ENCODE assay signal across 17 mouse cellular contexts in genomic region chr2:98901591-98902323, GRCm38 (mm10).
A peak's percentile ranks its signal among the peaks of the same experiment; 100 is the strongest.
DNase-seq lines count a peak whose midpoint lies in the region; ATAC-seq lines count a peak whose summit lies in the region.
"Had no signal": no experiment of that assay in that cellular context is flagged by ENCODE, and none has a peak within 500 bp of the region (broad histone marks: within the 10 kb centered on the region; RNA-seq: fewer than 3 reads in every experiment).

No protein-coding gene starts in this region.

- intact Hi-C loops in left cerebral cortex, postnatal 25 days (cut with DNase I), result no loop called here

- peak; percentile 67; the same call in 1 of the 2 replicates for ATAC-seq in frontal cortex, adult (ENCODE audit: low TSS enrichment)
- no peak for ATAC-seq in CD4-positive, CD25-positive, alpha-beta regulatory T cell, adult 4 months
- ATAC-seq: activated CD4-positive, CD25-positive, alpha-beta regulatory T cell, adult 4 months; forebrain, embryonic 14.5 days; hindbrain, postnatal 0 days; Patski had no signal

- DNase-seq in frontal cortex, postnatal 14 days (ENCODE audit: low spot score in 2 of 2), result no peak
- peak; percentile 1 to 43 for DNase-seq in left cerebral cortex, postnatal 25 days (ENCODE audit: low spot score in 2 of 2)
- DNase-seq in left cerebral cortex, adult 18-20 months (ENCODE audit: low spot score in 2 of 2), result no peak
- DNase-seq in right cerebral cortex, postnatal 10 days (ENCODE audit: low spot score in 2 of 2), result peak; percentile 23 to 43
- no peak for DNase-seq in right cerebral cortex, postnatal 14 days
- DNase-seq: adrenal gland, postnatal 14 days; cerebellum, adult 2 months; cerebellum, postnatal 10 days; gastrocnemius, postnatal 36 days; heart, adult 11 months; heart, postnatal 4 days had no signal

Comparison
In these comparisons a context has a peak if more than half of its experiments do, and no peak if none do; other contexts are left out.
1. DNase-seq: peak in left cerebral cortex, postnatal 25 days (2 of 2) and right cerebral cortex, postnatal 10 days (2 of 2); none in frontal cortex, postnatal 14 days (0 of 2), left cerebral cortex, adult 18-20 months (0 of 2) and right cerebral cortex, postnatal 14 days (single experiment).